Mouse (Mus musculus) myocyte (in vitro differentiated cells): ENCODE results near the gene Trp53bp2.

Experiments
- E2F4 ChIP-seq: IDR thresholded peaks from one replicate; pipeline ENCODE4 v1.6.1; 2011; ENCODE audit warnings: mild to moderate bottlenecking, control low read depth, moderate library complexity; ENCODE audit not compliant: insufficient read depth
- MYOD1 ChIP-seq, 3 experiments: IDR thresholded peaks; one replicate each; pipeline ENCODE4 v1.6.1; 2011; ENCODE audit warnings: control low read depth in 2 of 3, low read depth in 2 of 3, mild to moderate bottlenecking in 2 of 3, moderate library complexity in 1 of 3; ENCODE audit not compliant: insufficient read length in 2 of 3, control insufficient read depth in 1 of 3
- MYOG ChIP-seq, 3 experiments: IDR thresholded peaks; one replicate each; pipeline ENCODE4 v1.6.1; 2011; ENCODE audit warnings: control low read depth in 2 of 3, low read depth in 2 of 3, mild to moderate bottlenecking in 2 of 3; ENCODE audit not compliant: insufficient read length in 2 of 3, control insufficient read depth in 1 of 3, insufficient read depth in 1 of 3
- POLR2A ChIP-seq: IDR thresholded peaks from one replicate; pipeline ENCODE4 v1.6.1; 2011; ENCODE audit warnings: low read depth, mild to moderate bottlenecking, control low read depth, moderate library complexity; ENCODE audit not compliant: insufficient read length
- POLR2AphosphoS2 ChIP-seq: IDR thresholded peaks from one replicate; pipeline ENCODE4 v1.6.1; 2011; ENCODE audit warnings: low read depth, control low read depth; ENCODE audit not compliant: insufficient read length
- TCF12 ChIP-seq: IDR thresholded peaks from one replicate; pipeline ENCODE4 v1.6.1; 2011; ENCODE audit warnings: mild to moderate bottlenecking, control low read depth; ENCODE audit not compliant: poor library complexity, insufficient read depth, severe bottlenecking
- USF1 ChIP-seq: IDR thresholded peaks from one replicate; pipeline ENCODE4 v1.6.1; 2011; ENCODE audit warnings: low read depth, mild to moderate bottlenecking, control low read depth, moderate library complexity

GRCm38 (mm10) chr1:182500224-182500623, 91.3 kb downstream of the Trp53bp2 start:
- no peak for TF ChIP-seq MYOD1 (IDR thresholded peaks at IDR 0.05; ENCODE audit: control insufficient read depth in 1 of 3, insufficient read length in 2 of 3, low read depth in 2 of 3)
- no peak for TF ChIP-seq POLR2A
- TF ChIP-seq POLR2AphosphoS2, result no peak
- TF ChIP-seq TCF12, result no peak
- TF ChIP-seq MYOG (IDR thresholded peaks at IDR 0.05; ENCODE audit: control insufficient read depth in 1 of 3, insufficient read depth in 1 of 3, insufficient read length in 2 of 3, low read depth in 2 of 3), result no peak
- no peak for TF ChIP-seq E2F4
- TF ChIP-seq USF1, result no peak
